Mouse (Mus musculus): ENCODE measurements around the gene Gtf2a1l.

DNA sequence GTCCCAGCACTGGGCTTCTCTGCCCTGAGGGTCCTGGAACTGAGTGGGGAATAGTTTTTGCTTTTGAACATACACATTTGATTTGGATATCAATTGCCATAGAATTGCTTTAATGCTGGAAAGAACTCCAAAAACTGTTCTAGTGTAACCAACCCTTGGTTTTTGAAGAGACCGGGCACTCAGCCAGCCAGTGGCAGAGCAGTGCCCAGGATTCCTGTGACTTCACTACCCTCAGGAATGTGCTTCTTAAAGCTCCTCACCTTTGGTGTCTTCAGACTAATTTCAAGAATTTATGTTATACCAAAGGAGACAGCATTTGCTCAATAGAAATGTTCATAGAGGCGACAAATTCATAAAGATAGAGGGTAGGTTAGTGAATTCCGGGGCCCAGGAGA, 37.9 kb upstream of the Gtf2a1l start:
- TF ChIP-seq POLR2A (IDR thresholded peaks at IDR 0.05; ENCODE audit: borderline replicate concordance, control insufficient read depth, low read depth, low read length) (no peak), CTCF (IDR thresholded peaks at IDR 0.05; ENCODE audit: control insufficient read depth, insufficient read depth, low read length) (no peak)
